Mouse (Mus musculus): ENCODE data around the gene Npb. TPM values are rescaled to one million over a fixed set of nuclear protein-coding genes. Genes with fewer than 3 reads are reported as not detected.

Gene Npb
- total and polyA plus RNA-seq, 2 experiments from 2014 or later = 1.3 TPM; not detected in 1

- H3K4me3 ChIP-seq (ENCODE audit: low read depth, low read length) = no peak overlapping the region
- ATAC-seq (ENCODE audit: low FRiP score) = no peak
Measured at GRCm38 (mm10) chr11:120578694-120579243, 29.5 kb upstream of the Npb start.

GRCm38 (mm10) chr11:120579316-120580107, 28.8 kb upstream of the Npb start:
- Histone ChIP-seq H3K9ac (replicated peaks; ENCODE audit: low read length, poor library complexity, severe bottlenecking) (no peak overlapping the region), H3K4me3 (ENCODE audit: low read depth, low read length) (peak overlapping the region; percentile 96), H3K4me2 (ENCODE audit: low read depth, low read length, poor library complexity, severe bottlenecking) (peak overlapping the region; percentile 95), H3K4me1 (ENCODE audit: insufficient read depth, low read length) (peaks cover 5% of the 10 kb centered on the region), H3K27me3 (ENCODE audit: insufficient read depth, low read length) (no peaks in the 10 kb centered on the region), H3K27ac (ENCODE audit: low read depth, low read length) (peak overlapping the region; percentile 96; the same call in 1 of the 2 replicates), H3K9me3 (ENCODE audit: low read length) (no peaks in the 10 kb centered on the region), H3K36me3 (ENCODE audit: insufficient read depth, low read length) (peaks cover 26% of the 10 kb centered on the region)
- DNase-seq (ENCODE audit: low spot score) = peak; percentile 70
- TF ChIP-seq CTCF (IDR thresholded peaks at IDR 0.05) = peak; percentile 96
- 62% methylated on average over 15 of the region's 15 CpGs for WGBS
- ATAC-seq (ENCODE audit: low FRiP score) = no peak

More at GRCm38 (mm10) chr11:120578694-120579243, 29.5 kb upstream of the Npb start:
- DNase-seq (ENCODE audit: low spot score) = no peak
- Histone ChIP-seq H3K4me1 (ENCODE audit: insufficient read depth, low read length) (peaks cover 5% of the 10 kb centered on the region), H3K9ac (replicated peaks; ENCODE audit: low read length, poor library complexity, severe bottlenecking) (no peak overlapping the region), H3K4me2 (ENCODE audit: low read depth, low read length, poor library complexity, severe bottlenecking) (no peak overlapping the region), H3K36me3 (ENCODE audit: insufficient read depth, low read length) (peaks cover 26% of the 10 kb centered on the region), H3K27ac (ENCODE audit: low read depth, low read length) (no peak overlapping the region; the same call in 1 of the 2 replicates), H3K27me3 (ENCODE audit: insufficient read depth, low read length) (no peaks in the 10 kb centered on the region), H3K9me3 (ENCODE audit: low read length) (no peaks in the 10 kb centered on the region)
- TF ChIP-seq CTCF (IDR thresholded peaks at IDR 0.05) = no peak
- 85% methylated on average over 11 of the region's 11 CpGs for WGBS

- Histone ChIP-seq H3K36me3 (ENCODE audit: insufficient read depth, low read length) (peaks cover 26% of the 10 kb centered on the region), H3K27ac (ENCODE audit: low read depth, low read length) (peak overlapping the region; percentile 96), H3K4me2 (ENCODE audit: low read depth, low read length, poor library complexity, severe bottlenecking) (peak overlapping the region; percentile 95), H3K4me3 (ENCODE audit: low read depth, low read length) (peak overlapping the region; percentile 96), H3K4me1 (ENCODE audit: insufficient read depth, low read length) (peaks cover 5% of the 10 kb centered on the region), H3K9me3 (ENCODE audit: low read length) (no peaks in the 10 kb centered on the region), H3K9ac (replicated peaks; ENCODE audit: low read length, poor library complexity, severe bottlenecking) (peak overlapping the region; percentile 95), H3K27me3 (ENCODE audit: insufficient read depth, low read length) (no peaks in the 10 kb centered on the region)
- WGBS = 64% methylated on average over 7 of the region's 7 CpGs
- no peak for DNase-seq (ENCODE audit: low spot score)
- ATAC-seq (ENCODE audit: low FRiP score) = no peak
- no peak for TF ChIP-seq CTCF (IDR thresholded peaks at IDR 0.05)
Measured at GRCm38 (mm10) chr11:120580190-120580589, 28.1 kb upstream of the Npb start.

GRCm38 (mm10) chr11:120580871-120581331, 27.4 kb upstream of the Npb start:
- H3K9ac ChIP-seq (replicated peaks; ENCODE audit: low read length, poor library complexity, severe bottlenecking) = peak overlapping the region; percentile 95
- peaks cover 5% of the 10 kb centered on the region for H3K4me1 ChIP-seq (ENCODE audit: insufficient read depth, low read length)
- WGBS = under 1% methylated on average over 41 of the region's 44 CpGs
- peak overlapping the region; percentile 95 for H3K4me2 ChIP-seq (ENCODE audit: low read depth, low read length, poor library complexity, severe bottlenecking)
- H3K27ac ChIP-seq (ENCODE audit: low read depth, low read length) = peak overlapping the region; percentile 96
- H3K9me3 ChIP-seq (ENCODE audit: low read length) = no peaks in the 10 kb centered on the region
- peak overlapping the region; percentile 96 for H3K4me3 ChIP-seq (ENCODE audit: low read depth, low read length)
- peaks cover 31% of the 10 kb centered on the region for H3K36me3 ChIP-seq (ENCODE audit: insufficient read depth, low read length)
- DNase-seq (ENCODE audit: low spot score) = peak; percentile 23
- peak; percentile 15; the same call in 1 of the 2 replicates for ATAC-seq (ENCODE audit: low FRiP score)
- no peak for TF ChIP-seq CTCF (IDR thresholded peaks at IDR 0.05)
- H3K27me3 ChIP-seq (ENCODE audit: insufficient read depth, low read length) = no peaks in the 10 kb centered on the region

- peak; percentile 60 for TF ChIP-seq CTCF (IDR thresholded peaks at IDR 0.05)
- Histone ChIP-seq H3K9ac (replicated peaks; ENCODE audit: low read length, poor library complexity, severe bottlenecking) (peak within 1 kb of the TSS; percentile 95), H3K9me3 (ENCODE audit: low read length) (no peaks in the 10 kb centered on the region), H3K4me2 (ENCODE audit: low read depth, low read length, poor library complexity, severe bottlenecking) (peak within 1 kb of the TSS; percentile 95), H3K36me3 (ENCODE audit: insufficient read depth, low read length) (peaks cover 38% of the 10 kb centered on the region), H3K27ac (ENCODE audit: low read depth, low read length) (peak within 1 kb of the TSS; percentile 96), H3K27me3 (ENCODE audit: insufficient read depth, low read length) (no peaks in the 10 kb centered on the region), H3K4me1 (ENCODE audit: insufficient read depth, low read length) (peaks cover 5% of the 10 kb centered on the region), H3K4me3 (ENCODE audit: low read depth, low read length) (peak within 1 kb of the TSS; percentile 96)
- peak; percentile 75 for ATAC-seq (ENCODE audit: low FRiP score)
- DNase-seq (ENCODE audit: low spot score) = peak; percentile 90
- WGBS = 5% methylated on average over 53 of the region's 75 CpGs
Measured at GRCm38 (mm10) chr11:120581490-120582267, 26.6 kb upstream of the Npb start, which contains the start of gene Arhgdia. Gene Arhgdia (minus strand): TSS chr11:120581624.
